Mouse (Mus musculus): Measurements from ENCODE around the gene Nckap5. TPM values are rescaled to one million over a fixed set of nuclear protein-coding genes. Genes with fewer than 3 reads are reported as not detected.

Gene Nckap5
- polyA plus RNA-seq, 1 experiment from 2014 or later = 45.0 TPM

GRCm38 (mm10) chr1:126573714-126574113 is 256.9 kb downstream of the Nckap5 start:
- 55% methylated on average over 3 of the region's 3 CpGs for WGBS

GRCm38 (mm10) chr1:126573097-126573496 is 257.5 kb downstream of the Nckap5 start:
- WGBS = 61% methylated on average over 2 of the region's 2 CpGs
- H3K27ac ChIP-seq (ENCODE audit: low read length) = no peak overlapping the region
- no peaks in the 10 kb centered on the region for H3K27me3 ChIP-seq (ENCODE audit: control insufficient read depth, insufficient read depth, low read depth, low read length)
- no peak overlapping the region for H3K4me3 ChIP-seq (ENCODE audit: low read length)
- H3K36me3 ChIP-seq (ENCODE audit: control insufficient read depth, insufficient read depth, low read length) = no peaks in the 10 kb centered on the region
- no peaks in the 10 kb centered on the region for H3K9me3 ChIP-seq (ENCODE audit: control insufficient read depth, low read length)
- no peak overlapping the region for H3K9ac ChIP-seq (ENCODE audit: low read length)
- no peak for ATAC-seq (ENCODE audit: low read depth)
- H3K4me2 ChIP-seq (ENCODE audit: low read depth, low read length) = no peak overlapping the region
- H3K4me1 ChIP-seq (replicated peaks; ENCODE audit: control insufficient read depth, insufficient read depth, low read length) = peaks cover 2% of the 10 kb centered on the region; the same call in 1 of the 2 replicates

More at GRCm38 (mm10) chr1:126573714-126574113, 256.9 kb downstream of the Nckap5 start:
- Histone ChIP-seq H3K27ac (ENCODE audit: low read length) (no peak overlapping the region), H3K36me3 (ENCODE audit: control insufficient read depth, insufficient read depth, low read length) (no peaks in the 10 kb centered on the region), H3K4me3 (ENCODE audit: low read length) (no peak overlapping the region), H3K9me3 (ENCODE audit: control insufficient read depth, low read length) (no peaks in the 10 kb centered on the region), H3K9ac (ENCODE audit: low read length) (no peak overlapping the region), H3K27me3 (ENCODE audit: control insufficient read depth, insufficient read depth, low read depth, low read length) (no peaks in the 10 kb centered on the region), H3K4me2 (ENCODE audit: low read depth, low read length) (no peak overlapping the region), H3K4me1 (replicated peaks; ENCODE audit: control insufficient read depth, insufficient read depth, low read length) (peaks cover 7% of the 10 kb centered on the region; the same call in 1 of the 2 replicates)
- ATAC-seq (ENCODE audit: low read depth) = no peak

GRCm38 (mm10) chr1:126569611-126570238 is 260.9 kb downstream of the Nckap5 start:
- ATAC-seq (ENCODE audit: low read depth) = no peak
- Histone ChIP-seq H3K9ac (ENCODE audit: low read length) (no peak overlapping the region), H3K4me3 (ENCODE audit: low read length) (no peak overlapping the region), H3K27me3 (ENCODE audit: control insufficient read depth, insufficient read depth, low read depth, low read length) (no peaks in the 10 kb centered on the region), H3K4me1 (replicated peaks; ENCODE audit: control insufficient read depth, insufficient read depth, low read length) (peaks cover 2% of the 10 kb centered on the region; the same call in 1 of the 2 replicates), H3K9me3 (ENCODE audit: control insufficient read depth, low read length) (no peaks in the 10 kb centered on the region), H3K4me2 (ENCODE audit: low read depth, low read length) (no peak overlapping the region), H3K27ac (ENCODE audit: low read length) (no peak overlapping the region), H3K36me3 (ENCODE audit: control insufficient read depth, insufficient read depth, low read length) (no peaks in the 10 kb centered on the region)
- WGBS = 81% methylated on average over 6 of the region's 6 CpGs

GRCm38 (mm10) chr1:126568520-126569197 is 261.9 kb downstream of the Nckap5 start:
- no peaks in the 10 kb centered on the region for H3K36me3 ChIP-seq (ENCODE audit: control insufficient read depth, insufficient read depth, low read length)
- H3K4me1 ChIP-seq (replicated peaks; ENCODE audit: control insufficient read depth, insufficient read depth, low read length) = peaks cover 2% of the 10 kb centered on the region; the same call in 1 of the 2 replicates
- H3K27me3 ChIP-seq (ENCODE audit: control insufficient read depth, insufficient read depth, low read depth, low read length) = no peaks in the 10 kb centered on the region
- no peak overlapping the region for H3K9ac ChIP-seq (ENCODE audit: low read length)
- H3K4me2 ChIP-seq (ENCODE audit: low read depth, low read length) = no peak overlapping the region
- ATAC-seq (ENCODE audit: low read depth) = no peak; the same call in 1 of the 2 replicates
- H3K9me3 ChIP-seq (ENCODE audit: control insufficient read depth, low read length) = no peaks in the 10 kb centered on the region
- no peak overlapping the region for H3K4me3 ChIP-seq (ENCODE audit: low read length)
- H3K27ac ChIP-seq (ENCODE audit: low read length) = no peak overlapping the region
- 77% methylated on average over 8 of the region's 8 CpGs for WGBS

- no peaks in the 10 kb centered on the region for H3K9me3 ChIP-seq (ENCODE audit: control insufficient read depth, low read length)
- H3K4me1 ChIP-seq (replicated peaks; ENCODE audit: control insufficient read depth, insufficient read depth, low read length) = peaks cover 5% of the 10 kb centered on the region
Measured at GRCm38 (mm10) chr1:126565151-126565725, 265.4 kb downstream of the Nckap5 start.

GRCm38 (mm10) chr1:126560931-126561330 is 269.7 kb downstream of the Nckap5 start:
- H3K4me2 ChIP-seq (ENCODE audit: low read depth, low read length) = no peak overlapping the region
- no peak for ATAC-seq (ENCODE audit: low read depth)
- H3K36me3 ChIP-seq (ENCODE audit: control insufficient read depth, insufficient read depth, low read length) = no peaks in the 10 kb centered on the region
- no peak overlapping the region for H3K27ac ChIP-seq (ENCODE audit: low read length)
- H3K4me3 ChIP-seq (ENCODE audit: low read length) = no peak overlapping the region
- H3K27me3 ChIP-seq (ENCODE audit: control insufficient read depth, insufficient read depth, low read depth, low read length) = no peaks in the 10 kb centered on the region
- no peak overlapping the region for H3K9ac ChIP-seq (ENCODE audit: low read length)
- peaks cover 3% of the 10 kb centered on the region for H3K4me1 ChIP-seq (replicated peaks; ENCODE audit: control insufficient read depth, insufficient read depth, low read length)
- no peaks in the 10 kb centered on the region for H3K9me3 ChIP-seq (ENCODE audit: control insufficient read depth, low read length)
- WGBS = 74% methylated on average over 7 of the region's 7 CpGs

More at GRCm38 (mm10) chr1:126565151-126565725, 265.4 kb downstream of the Nckap5 start:
- no peak overlapping the region for H3K27ac ChIP-seq (ENCODE audit: low read length)
- H3K4me2 ChIP-seq (ENCODE audit: low read depth, low read length) = no peak overlapping the region
- 78% methylated on average over 3 of the region's 3 CpGs for WGBS
- no peaks in the 10 kb centered on the region for H3K27me3 ChIP-seq (ENCODE audit: control insufficient read depth, insufficient read depth, low read depth, low read length)
- no peak overlapping the region for H3K4me3 ChIP-seq (ENCODE audit: low read length)
- H3K9ac ChIP-seq (ENCODE audit: low read length) = no peak overlapping the region
- H3K36me3 ChIP-seq (ENCODE audit: control insufficient read depth, insufficient read depth, low read length) = no peaks in the 10 kb centered on the region
- no peak for ATAC-seq (ENCODE audit: low read depth)

- Histone ChIP-seq H3K4me3 (ENCODE audit: low read length) (no peak overlapping the region), H3K27ac (ENCODE audit: low read length) (no peak overlapping the region), H3K9me3 (ENCODE audit: control insufficient read depth, low read length) (no peaks in the 10 kb centered on the region), H3K36me3 (ENCODE audit: control insufficient read depth, insufficient read depth, low read length) (no peaks in the 10 kb centered on the region), H3K4me2 (ENCODE audit: low read depth, low read length) (no peak overlapping the region), H3K9ac (ENCODE audit: low read length) (no peak overlapping the region), H3K4me1 (replicated peaks; ENCODE audit: control insufficient read depth, insufficient read depth, low read length) (peaks cover 1% of the 10 kb centered on the region), H3K27me3 (ENCODE audit: control insufficient read depth, insufficient read depth, low read depth, low read length) (no peaks in the 10 kb centered on the region)
- 89% methylated on average over 12 of the region's 12 CpGs for WGBS
- ATAC-seq (ENCODE audit: low read depth) = no peak
Measured at GRCm38 (mm10) chr1:126557791-126558294, 272.8 kb downstream of the Nckap5 start.

GRCm38 (mm10) chr1:126547979-126548378 is 282.6 kb downstream of the Nckap5 start:
- no peak for ATAC-seq (ENCODE audit: low read depth)
- Histone ChIP-seq H3K4me3 (ENCODE audit: low read length) (no peak overlapping the region), H3K9me3 (ENCODE audit: control insufficient read depth, low read length) (no peaks in the 10 kb centered on the region), H3K36me3 (ENCODE audit: control insufficient read depth, insufficient read depth, low read length) (no peaks in the 10 kb centered on the region), H3K9ac (ENCODE audit: low read length) (no peak overlapping the region), H3K4me1 (replicated peaks; ENCODE audit: control insufficient read depth, insufficient read depth, low read length) (no peaks in the 10 kb centered on the region), H3K27ac (ENCODE audit: low read length) (no peak overlapping the region), H3K4me2 (ENCODE audit: low read depth, low read length) (no peak overlapping the region), H3K27me3 (ENCODE audit: control insufficient read depth, insufficient read depth, low read depth, low read length) (no peaks in the 10 kb centered on the region)
- WGBS = 70% methylated on average over 7 of the region's 7 CpGs

- Histone ChIP-seq H3K4me3 (ENCODE audit: low read length) (no peak overlapping the region), H3K27me3 (ENCODE audit: control insufficient read depth, insufficient read depth, low read depth, low read length) (no peaks in the 10 kb centered on the region), H3K4me2 (ENCODE audit: low read depth, low read length) (no peak overlapping the region), H3K36me3 (ENCODE audit: control insufficient read depth, insufficient read depth, low read length) (no peaks in the 10 kb centered on the region), H3K27ac (ENCODE audit: low read length) (no peak overlapping the region), H3K9ac (ENCODE audit: low read length) (no peak overlapping the region), H3K9me3 (ENCODE audit: control insufficient read depth, low read length) (no peaks in the 10 kb centered on the region), H3K4me1 (replicated peaks; ENCODE audit: control insufficient read depth, insufficient read depth, low read length) (no peaks in the 10 kb centered on the region)
- WGBS = 49% methylated on average over 4 of the region's 4 CpGs
- no peak for ATAC-seq (ENCODE audit: low read depth)
Measured at GRCm38 (mm10) chr1:126544471-126544870, 286.1 kb downstream of the Nckap5 start.
